Mouse (Mus musculus) erythroblast, embryonic 14.5 days (primary cell): ENCODE measurements around the gene Tns2.

Experiments
- GATA1 ChIP-seq: IDR thresholded peaks from 2 replicates; pipeline ENCODE4 v1.6.1; 2012; ENCODE audit warnings: low read length, inconsistent platforms, mixed read lengths
- TAL1 ChIP-seq: IDR thresholded peaks from 3 replicates; pipeline ENCODE4 v1.6.1; 2012; ENCODE audit warnings: low read length, inconsistent platforms, mixed read lengths

GRCm38 (mm10) chr15:102056495-102057174, 43.6 kb upstream of the Tns2 start:
- TF ChIP-seq GATA1, result no peak
- no peak for TF ChIP-seq TAL1
